Mouse (Mus musculus): ENCODE measurements at regions not wholly inside any gene's neighbourhood (a gene's known extent, or its start where the extent isn't known, plus 50 kb on each side); places are given as distances from the start of the nearest gene placed in this dataset.

- 40% methylated on average over 12 of the region's 12 CpGs for WGBS
- no peaks in the 10 kb centered on the region for H3K36me3 ChIP-seq
- peaks cover 18% of the 10 kb centered on the region for H3K9me3 ChIP-seq
- 0 out of 2 replicates have a peak, but pooled peaks cover 8% of the 10 kb centered on the region for H3K4me1 ChIP-seq (replicated peaks)
- no peak overlapping the region for H3K4me3 ChIP-seq
- H3K27me3 ChIP-seq, result no peaks in the 10 kb centered on the region
- ATAC-seq (ENCODE audit: low read depth), result no peak
- no peak overlapping the region for H3K4me2 ChIP-seq
- H3K9ac ChIP-seq, result no peak overlapping the region
- no peak overlapping the region for H3K27ac ChIP-seq (replicated peaks)
Measured at GRCm38 (mm10) chr9:120628794-120629560, 57.7 kb downstream of the Rpl14 start.

- Histone ChIP-seq H3K27me3 (no peaks in the 10 kb centered on the region), H3K4me2 (no peak overlapping the region), H3K9ac (no peak overlapping the region), H3K27ac (replicated peaks) (no peak overlapping the region), H3K4me1 (replicated peaks) (0 out of 2 replicates have a peak, but pooled peaks cover 8% of the 10 kb centered on the region), H3K9me3 (peaks cover 12% of the 10 kb centered on the region; the same call in 1 of the 2 replicates), H3K4me3 (no peak overlapping the region), H3K36me3 (no peaks in the 10 kb centered on the region)
- WGBS, result 79% methylated on average over 11 of the region's 11 CpGs
- no peak for ATAC-seq (ENCODE audit: low read depth)
Measured at GRCm38 (mm10) chr9:120629609-120630008, 58.4 kb downstream of the Rpl14 start.

- 67% methylated on average over 10 of the region's 10 CpGs for WGBS
- no peaks in the 10 kb centered on the region for H3K27me3 ChIP-seq
- no peak overlapping the region for H3K4me2 ChIP-seq
- 0 out of 2 replicates have a peak, but pooled peaks cover 8% of the 10 kb centered on the region for H3K4me1 ChIP-seq (replicated peaks)
- H3K36me3 ChIP-seq, result no peaks in the 10 kb centered on the region
- H3K9me3 ChIP-seq, result no peaks in the 10 kb centered on the region
- H3K27ac ChIP-seq (replicated peaks), result no peak overlapping the region
- H3K9ac ChIP-seq, result no peak overlapping the region
- no peak for ATAC-seq (ENCODE audit: low read depth)
- H3K4me3 ChIP-seq, result no peak overlapping the region
Measured at GRCm38 (mm10) chr9:120632821-120633220, 61.6 kb downstream of the Rpl14 start.

GRCm38 (mm10) chr9:120642656-120643055 lies 71.4 kb downstream of the Rpl14 start:
- no peak for ATAC-seq (ENCODE audit: low read depth)
- H3K4me2 ChIP-seq, result no peak overlapping the region
- H3K4me1 ChIP-seq (replicated peaks), result peaks cover 7% of the 10 kb centered on the region
- H3K27ac ChIP-seq (replicated peaks), result no peak overlapping the region
- no peaks in the 10 kb centered on the region for H3K9me3 ChIP-seq
- no peak overlapping the region for H3K4me3 ChIP-seq
- no peaks in the 10 kb centered on the region for H3K36me3 ChIP-seq
- no peaks in the 10 kb centered on the region for H3K27me3 ChIP-seq
- WGBS, result 77% methylated on average over 4 of the region's 4 CpGs
- no peak overlapping the region for H3K9ac ChIP-seq

- Histone ChIP-seq H3K4me3 (no peak overlapping the region), H3K4me2 (no peak overlapping the region), H3K4me1 (replicated peaks) (peaks cover 7% of the 10 kb centered on the region), H3K9me3 (no peaks in the 10 kb centered on the region), H3K36me3 (no peaks in the 10 kb centered on the region), H3K27ac (replicated peaks) (no peak overlapping the region), H3K27me3 (no peaks in the 10 kb centered on the region), H3K9ac (no peak overlapping the region)
- WGBS, result 91% methylated on average over 3 of the region's 3 CpGs
- no peak for ATAC-seq (ENCODE audit: low read depth)
Measured at GRCm38 (mm10) chr9:120643371-120643770, 72.1 kb downstream of the Rpl14 start.

GRCm38 (mm10) chr9:120645776-120646175 lies 74.5 kb downstream of the Rpl14 start:
- no peaks in the 10 kb centered on the region for H3K27me3 ChIP-seq
- 98% methylated on average over 10 of the region's 10 CpGs for WGBS
- no peak for ATAC-seq (ENCODE audit: low read depth)
- H3K4me1 ChIP-seq (replicated peaks), result peaks cover 7% of the 10 kb centered on the region
- no peaks in the 10 kb centered on the region for H3K36me3 ChIP-seq
- no peak overlapping the region for H3K4me2 ChIP-seq
- H3K4me3 ChIP-seq, result no peak overlapping the region
- no peak overlapping the region for H3K27ac ChIP-seq (replicated peaks)
- no peak overlapping the region for H3K9ac ChIP-seq
- no peaks in the 10 kb centered on the region for H3K9me3 ChIP-seq

- no peaks in the 10 kb centered on the region for H3K27me3 ChIP-seq
- ATAC-seq (ENCODE audit: low read depth), result 0 out of 2 replicates have a peak, but pooled peaks have one; percentile 43
- WGBS, result 70% methylated on average over 10 of the region's 10 CpGs
Measured at GRCm38 (mm10) chr9:120646806-120647667, 75.8 kb downstream of the Rpl14 start.

GRCm38 (mm10) chr9:120647668-120647955 lies 76.4 kb downstream of the Rpl14 start:
- no peak overlapping the region for H3K4me3 ChIP-seq
- peaks cover 9% of the 10 kb centered on the region for H3K4me1 ChIP-seq (replicated peaks)
- H3K27ac ChIP-seq (replicated peaks), result no peak overlapping the region
- no peaks in the 10 kb centered on the region for H3K9me3 ChIP-seq
- H3K4me2 ChIP-seq, result no peak overlapping the region
- no peak overlapping the region for H3K9ac ChIP-seq
- H3K36me3 ChIP-seq, result no peaks in the 10 kb centered on the region
- no peak; the same call in 1 of the 2 replicates for ATAC-seq (ENCODE audit: low read depth)
- H3K27me3 ChIP-seq, result no peaks in the 10 kb centered on the region
- 89% methylated on average over 7 of the region's 7 CpGs for WGBS

More at GRCm38 (mm10) chr9:120646806-120647667, 75.8 kb downstream of the Rpl14 start:
- H3K9me3 ChIP-seq, result no peaks in the 10 kb centered on the region
- H3K9ac ChIP-seq, result no peak overlapping the region
- no peak overlapping the region for H3K4me3 ChIP-seq
- H3K27ac ChIP-seq (replicated peaks), result peak overlapping the region; percentile 25; the same call in 1 of the 2 replicates
- peaks cover 7% of the 10 kb centered on the region for H3K4me1 ChIP-seq (replicated peaks)
- H3K4me2 ChIP-seq, result no peak overlapping the region
- H3K36me3 ChIP-seq, result no peaks in the 10 kb centered on the region

GRCm38 (mm10) chr9:120652733-120653132 lies 81.5 kb downstream of the Rpl14 start:
- Histone ChIP-seq H3K27me3 (no peaks in the 10 kb centered on the region), H3K9me3 (no peaks in the 10 kb centered on the region), H3K4me3 (no peak overlapping the region), H3K27ac (replicated peaks) (no peak overlapping the region), H3K9ac (no peak overlapping the region), H3K4me1 (replicated peaks) (peaks cover 23% of the 10 kb centered on the region), H3K36me3 (no peaks in the 10 kb centered on the region), H3K4me2 (no peak overlapping the region)
- 63% methylated on average over 14 of the region's 14 CpGs for WGBS
- ATAC-seq (ENCODE audit: low read depth), result no peak

GRCm38 (mm10) chr9:120653170-120653569 lies 81.9 kb downstream of the Rpl14 start:
- Histone ChIP-seq H3K9ac (peak overlapping the region; percentile 18; the same call in 1 of the 2 replicates), H3K4me1 (replicated peaks) (peaks cover 23% of the 10 kb centered on the region), H3K9me3 (no peaks in the 10 kb centered on the region), H3K27me3 (no peaks in the 10 kb centered on the region), H3K4me3 (no peak overlapping the region), H3K4me2 (peak overlapping the region; percentile 30), H3K36me3 (no peaks in the 10 kb centered on the region), H3K27ac (replicated peaks) (no peak overlapping the region)
- ATAC-seq (ENCODE audit: low read depth), result peak; percentile 57; the same call in 1 of the 2 replicates
- WGBS, result 25% methylated on average over 5 of the region's 5 CpGs

GRCm38 (mm10) chr9:120654736-120655135 lies 83.5 kb downstream of the Rpl14 start:
- Histone ChIP-seq H3K27me3 (no peaks in the 10 kb centered on the region), H3K4me3 (no peak overlapping the region), H3K27ac (replicated peaks) (no peak overlapping the region), H3K36me3 (no peaks in the 10 kb centered on the region), H3K4me1 (replicated peaks) (peaks cover 23% of the 10 kb centered on the region), H3K4me2 (no peak overlapping the region), H3K9me3 (no peaks in the 10 kb centered on the region), H3K9ac (no peak overlapping the region)
- no peak for ATAC-seq (ENCODE audit: low read depth)
- WGBS, result 35% methylated on average over 1 of the region's 1 CpGs

- Histone ChIP-seq H3K9ac (no peak overlapping the region), H3K9me3 (no peaks in the 10 kb centered on the region), H3K27me3 (no peaks in the 10 kb centered on the region), H3K4me2 (no peak overlapping the region), H3K36me3 (no peaks in the 10 kb centered on the region), H3K4me3 (no peak overlapping the region), H3K27ac (replicated peaks) (no peak overlapping the region), H3K4me1 (replicated peaks) (peaks cover 23% of the 10 kb centered on the region)
- WGBS, result 18% methylated on average over 6 of the region's 6 CpGs
- ATAC-seq (ENCODE audit: low read depth), result no peak
Measured at GRCm38 (mm10) chr9:120656976-120657375, 85.7 kb downstream of the Rpl14 start.
